ENCODE assay signal across 9 mouse cellular contexts in genomic region chr11:75047736-75048407, GRCm38 (mm10).
DNase-seq lines count a peak whose midpoint lies in the region; ATAC-seq and TF ChIP-seq lines count a peak whose summit lies in the region.
"Had no signal": no experiment of that assay in that cellular context is flagged by ENCODE, and none has a peak within 500 bp of the region (broad histone marks: within the 10 kb centered on the region; RNA-seq: fewer than 3 reads in every experiment).

No protein-coding gene starts in this region.

- H3K4me1 ChIP-seq in liver, adult 2 months (ENCODE audit: control insufficient read depth, insufficient read depth, low read length) = peaks cover 30% of the 10 kb centered on the region
- peaks cover 43% of the 10 kb centered on the region for H3K4me1 ChIP-seq in heart, postnatal 0 days (ENCODE audit: control insufficient read depth, insufficient read depth)
- peaks cover 63% of the 10 kb centered on the region for H3K4me1 ChIP-seq in neural tube, embryonic 13.5 days (replicated peaks)
- H3K4me1 ChIP-seq in midbrain, embryonic 15.5 days = no peaks in the 10 kb centered on the region

- H3K27me3 ChIP-seq in liver, adult 2 months (ENCODE audit: control insufficient read depth, insufficient read depth, low read length) = no peaks in the 10 kb centered on the region
- no peaks in the 10 kb centered on the region for H3K27me3 ChIP-seq in heart, postnatal 0 days (ENCODE audit: control insufficient read depth, insufficient read depth, low read length)
- no peaks in the 10 kb centered on the region for H3K27me3 ChIP-seq in neural tube, embryonic 13.5 days
- H3K27me3 ChIP-seq in midbrain, embryonic 15.5 days (replicated peaks) = no peaks in the 10 kb centered on the region

- H3K4me2 ChIP-seq in heart, postnatal 0 days (ENCODE audit: low read depth, low read length) = no peak overlapping the region
- no peak overlapping the region for H3K4me2 ChIP-seq in neural tube, embryonic 13.5 days
- no peak overlapping the region for H3K4me2 ChIP-seq in midbrain, embryonic 15.5 days

- 65% methylated on average over 7 of the region's 7 CpGs for WGBS in liver, adult 2 months
- 70% methylated on average over 7 of the region's 7 CpGs for WGBS in heart, postnatal 0 days
- 86% methylated on average over 7 of the region's 7 CpGs for WGBS in neural tube, embryonic 13.5 days
- 87% methylated on average over 7 of the region's 7 CpGs for WGBS in midbrain, embryonic 15.5 days

- no peaks in the 10 kb centered on the region; the same call in 1 of the 2 replicates for H3K36me3 ChIP-seq in liver, adult 2 months (ENCODE audit: control insufficient read depth, insufficient read depth, low read length)
- 0 out of 2 replicates have a peak, but pooled peaks cover 11% of the 10 kb centered on the region for H3K36me3 ChIP-seq in heart, postnatal 0 days (replicated peaks; ENCODE audit: control insufficient read depth, insufficient read depth, low read length)
- H3K36me3 ChIP-seq in neural tube, embryonic 13.5 days = peaks cover 4% of the 10 kb centered on the region; the same call in 1 of the 2 replicates
- no peaks in the 10 kb centered on the region; the same call in 1 of the 2 replicates for H3K36me3 ChIP-seq in midbrain, embryonic 15.5 days (replicated peaks)

- no peaks in the 10 kb centered on the region for H3K79me2 ChIP-seq in liver, adult 2 months (ENCODE audit: control insufficient read depth, insufficient read depth, low read length)

- no peaks in the 10 kb centered on the region for H3K9me3 ChIP-seq in heart, postnatal 0 days (replicated peaks; ENCODE audit: control insufficient read depth, low read length)
- no peaks in the 10 kb centered on the region for H3K9me3 ChIP-seq in neural tube, embryonic 13.5 days
- H3K9me3 ChIP-seq in midbrain, embryonic 15.5 days = no peaks in the 10 kb centered on the region

- no peak for TF ChIP-seq EP300 in heart, postnatal 0 days (IDR thresholded peaks at IDR 0.05; ENCODE audit: low read depth)

- TF ChIP-seq POLR2A in liver, adult 2 months (IDR thresholded peaks at IDR 0.05; ENCODE audit: extremely low read depth, insufficient read depth, low read length) = no peak

- H3K9ac ChIP-seq in liver, adult 2 months (ENCODE audit: low read depth, low read length) = no peak overlapping the region
- H3K9ac ChIP-seq in heart, postnatal 0 days (replicated peaks; ENCODE audit: low read depth, low read length) = 0 out of 2 replicates have a peak overlapping the region, but pooled peaks have one; percentile 4
- H3K9ac ChIP-seq in neural tube, embryonic 13.5 days = no peak overlapping the region
- H3K9ac ChIP-seq in midbrain, embryonic 15.5 days = no peak overlapping the region

- no peak for TF ChIP-seq CTCF in liver, adult 2 months (IDR thresholded peaks at IDR 0.05; ENCODE audit: low read depth, low read length)
- TF ChIP-seq CTCF in heart, postnatal 0 days (IDR thresholded peaks at IDR 0.05; ENCODE audit: low read depth) = no peak

- H3K4me3 ChIP-seq in liver, adult 2 months (ENCODE audit: insufficient read depth, low read depth, low read length) = no peak overlapping the region
- H3K4me3 ChIP-seq in heart, postnatal 0 days (ENCODE audit: low read depth, low read length) = no peak overlapping the region
- no peak overlapping the region for H3K4me3 ChIP-seq in neural tube, embryonic 13.5 days
- no peak overlapping the region for H3K4me3 ChIP-seq in midbrain, embryonic 15.5 days

- peak overlapping the region; percentile 70 for H3K27ac ChIP-seq in liver, adult 2 months (replicated peaks; ENCODE audit: insufficient read depth, low read depth, low read length)
- peak overlapping the region; percentile 77 for H3K27ac ChIP-seq in heart, postnatal 0 days (ENCODE audit: low read depth)
- peak overlapping the region; percentile 78 for H3K27ac ChIP-seq in neural tube, embryonic 13.5 days (replicated peaks)
- no peak overlapping the region for H3K27ac ChIP-seq in midbrain, embryonic 15.5 days

- peak; percentile 34 for DNase-seq in adrenal gland, adult 2 months
- DNase-seq in adrenal gland, postnatal 4 days (ENCODE audit: low spot score in 2 of 2) = no peak
- DNase-seq in liver, adult 2 months (ENCODE audit: extremely low read depth, low read depth, low spot score) = peak; percentile 41
- DNase-seq in liver = no peak
- DNase-seq in heart, postnatal 0 days (ENCODE audit: low spot score) = no peak
- DNase-seq in layer of hippocampus, adult 18-20 months (ENCODE audit: low spot score in 2 of 2) = no peak
- DNase-seq: thymus, postnatal 25 days had no signal

- no peak for ATAC-seq in heart, postnatal 0 days (ENCODE audit: insufficient read depth, low read depth)
- no peak for ATAC-seq in neural tube, embryonic 13.5 days (ENCODE audit: low read depth)
- ATAC-seq in midbrain, embryonic 15.5 days (replicated peaks) = no peak

Comparison
In these comparisons a context has a peak if more than half of its experiments do, and no peak if none do; other contexts are left out.
1. DNase-seq: peak in adrenal gland, adult 2 months (single experiment) and liver, adult 2 months (single experiment); none in adrenal gland, postnatal 4 days (0 of 2), liver (single experiment), heart, postnatal 0 days (single experiment) and layer of hippocampus, adult 18-20 months (0 of 2).